Mouse (Mus musculus): ENCODE data around the gene 1500011B03Rik.
A peak's percentile ranks its signal among the peaks of the same experiment; 100 is the strongest.

1500011B03Rik gene

DNA sequence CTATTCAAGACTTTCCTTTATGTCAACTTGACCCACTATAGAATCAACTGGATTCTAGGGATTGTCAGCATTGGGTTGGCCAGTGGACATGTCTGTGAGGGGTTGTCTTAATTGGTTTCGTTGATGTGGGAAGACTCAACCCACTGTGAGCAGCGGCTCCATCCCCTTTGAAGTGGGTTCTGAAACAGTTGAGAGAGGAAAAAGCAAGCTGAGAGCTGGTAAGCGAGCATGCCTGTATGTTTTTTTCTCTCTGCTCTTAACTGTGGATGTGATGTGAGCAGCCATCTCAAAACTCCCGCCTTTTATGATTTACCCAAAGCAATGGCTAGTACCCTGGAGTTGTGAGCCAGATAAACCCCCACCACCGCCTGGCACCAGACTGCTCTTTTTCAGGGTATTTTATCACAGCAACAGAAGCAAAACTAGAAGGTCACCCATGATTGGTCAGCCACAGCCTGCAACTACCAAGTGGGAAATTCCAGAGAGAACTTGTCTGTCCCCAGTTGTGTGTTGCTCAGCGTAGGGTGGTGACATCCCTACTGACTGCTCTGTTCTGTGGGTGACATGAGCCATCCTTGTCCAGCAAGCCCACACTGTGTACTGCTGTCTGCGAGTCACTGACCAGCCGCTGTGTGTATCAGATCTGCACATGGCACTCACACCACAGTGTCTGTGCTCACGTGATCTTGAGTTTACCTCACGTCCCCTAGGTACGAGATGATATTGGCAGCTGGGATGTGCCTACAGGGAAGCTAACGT lies 39.7 kb downstream of the 1500011B03Rik start:
- peak in 1 of 2 experiments; percentile 35 for DNase-seq (ENCODE audit: low read depth in 2 of 2, low spot score in 2 of 2)

DNA sequence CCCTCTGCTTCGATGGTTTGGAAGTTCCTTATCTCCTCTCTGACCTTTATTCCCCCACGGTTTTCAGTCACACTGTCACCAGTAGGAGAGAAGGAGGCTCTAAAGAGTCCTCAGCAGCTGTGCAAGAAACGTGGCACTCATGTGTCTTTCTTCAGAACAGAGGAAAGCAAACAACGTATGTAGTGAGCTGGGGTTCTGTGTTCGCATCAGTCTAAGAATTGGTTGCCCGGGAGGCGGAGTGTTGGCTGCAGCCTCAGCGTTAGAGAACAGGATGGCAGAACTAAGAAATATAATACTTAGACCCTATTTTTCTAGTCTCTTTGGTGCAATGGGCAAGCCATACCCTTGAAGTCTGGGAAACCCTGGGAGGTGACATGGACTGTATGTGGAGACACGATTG lies 40.3 kb downstream of the 1500011B03Rik start:
- DNase-seq (ENCODE audit: low read depth in 2 of 2, low spot score in 2 of 2): no peak

DNA sequence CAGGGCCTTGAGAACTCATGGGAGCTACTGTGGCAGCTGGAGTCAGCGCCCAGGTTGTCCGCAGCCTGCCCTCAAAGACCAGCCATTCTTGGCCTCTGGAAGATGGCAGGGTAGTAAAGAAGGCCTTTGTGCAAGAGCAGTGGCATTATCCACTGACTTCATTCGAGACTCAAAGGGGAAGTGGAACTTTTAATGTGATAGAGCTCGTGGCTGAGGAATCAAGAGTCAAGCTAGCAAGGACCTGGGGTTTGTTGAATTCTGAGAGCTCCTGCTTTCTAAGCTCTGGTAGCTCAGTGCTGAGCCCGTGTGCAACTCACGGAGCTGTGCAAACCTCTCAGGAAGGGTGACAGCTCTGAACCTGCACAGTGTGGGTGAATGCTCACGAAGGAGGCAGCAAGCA lies 42.4 kb downstream of the 1500011B03Rik start:
- DNase-seq (ENCODE audit: low read depth in 2 of 2, low spot score in 2 of 2): no peak

DNA sequence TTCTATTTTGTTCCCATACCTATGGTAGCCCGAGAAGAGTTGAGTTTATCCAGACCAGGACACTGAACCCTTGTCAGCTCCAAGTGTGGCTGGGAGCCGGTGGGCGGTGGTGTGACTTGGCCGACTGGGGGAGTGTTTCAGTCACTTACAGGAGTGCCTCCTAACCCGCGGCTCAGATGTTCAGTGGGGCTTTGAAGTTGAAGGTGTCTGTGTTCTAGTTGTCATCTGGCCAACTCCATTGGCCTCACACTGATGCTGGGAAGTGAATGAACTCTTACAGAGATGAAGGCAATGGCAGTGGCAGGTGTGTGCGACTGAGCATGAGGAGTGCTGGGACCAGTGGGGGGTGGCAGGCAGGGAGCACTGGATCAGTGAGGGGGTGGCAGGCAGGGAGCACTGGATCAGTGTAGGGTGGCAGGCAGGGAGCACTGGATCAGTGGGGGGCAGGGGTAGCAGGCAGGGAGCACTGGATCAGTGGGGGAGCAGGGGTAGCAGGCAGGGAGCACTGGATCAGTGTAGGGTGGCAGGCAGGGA lies 43.2 kb downstream of the 1500011B03Rik start:
- DNase-seq (ENCODE audit: low read depth in 2 of 2, low spot score in 2 of 2): no peak

GRCm38 (mm10) chr5:114776174-114776573 lies 47.1 kb downstream of the 1500011B03Rik start:
- DNase-seq (ENCODE audit: low read depth in 2 of 2, low spot score in 2 of 2): no peak

DNA sequence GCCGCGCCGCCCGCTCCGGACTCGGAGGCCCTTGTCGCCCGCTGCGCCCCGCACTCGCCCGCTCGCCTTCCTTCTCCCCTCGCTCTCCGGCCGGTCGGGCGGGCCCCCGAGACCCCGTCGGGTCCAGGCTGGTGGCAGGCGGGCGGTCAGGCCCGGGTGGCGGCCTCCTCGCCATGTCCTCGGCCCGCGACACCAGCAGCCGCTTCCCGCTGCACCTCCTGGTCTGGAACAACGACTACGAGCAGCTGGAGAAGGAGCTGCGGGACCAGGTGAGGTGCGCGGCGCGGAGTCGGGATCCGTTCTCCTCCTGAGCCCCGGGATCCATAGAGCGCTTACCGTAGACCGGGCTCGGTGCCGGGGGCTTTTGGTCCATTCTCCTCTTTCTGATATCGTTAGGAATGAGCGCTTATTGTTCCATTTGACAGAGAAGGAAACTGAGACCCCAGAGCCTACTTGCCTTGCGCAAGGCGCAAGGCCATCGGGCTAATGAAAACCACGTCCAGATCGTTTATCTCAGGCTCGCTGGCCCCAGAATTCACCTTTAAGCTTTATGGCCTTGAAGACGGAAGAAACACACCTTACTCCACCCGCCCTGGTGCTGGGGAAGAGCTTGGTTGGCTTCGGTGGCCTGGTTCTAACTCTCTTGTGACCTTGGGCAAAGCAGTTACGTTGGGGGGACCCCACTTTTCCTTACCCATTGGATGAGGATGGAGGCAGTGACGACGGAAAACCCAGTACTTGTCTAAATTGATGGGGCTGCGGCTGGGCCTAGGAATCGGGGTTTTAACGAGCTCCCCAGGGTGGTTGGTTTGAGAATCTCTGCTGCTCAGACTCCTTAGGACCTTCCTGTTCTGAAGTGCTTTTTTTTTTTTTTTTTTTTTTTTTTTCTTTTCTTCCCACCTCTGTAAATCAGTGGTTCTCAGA lies 48.0 kb downstream of the 1500011B03Rik start, which contains the start of gene Git2:
Git2 (minus strand) TSS at position 462 of the 924 bp plus-strand sequence.
- peak; percentile 15 to 19 for DNase-seq (ENCODE audit: low read depth in 2 of 2, low spot score in 2 of 2)

- DNase-seq (ENCODE audit: low read depth in 2 of 2, low spot score in 2 of 2): peak; percentile 84 to 88
Measured at GRCm38 (mm10) chr5:114774403-114775051, 48.7 kb downstream of the 1500011B03Rik start, which contains the start of gene Ankrd13a. TSS of gene Ankrd13a (plus strand) at chr5:114774677.

DNA sequence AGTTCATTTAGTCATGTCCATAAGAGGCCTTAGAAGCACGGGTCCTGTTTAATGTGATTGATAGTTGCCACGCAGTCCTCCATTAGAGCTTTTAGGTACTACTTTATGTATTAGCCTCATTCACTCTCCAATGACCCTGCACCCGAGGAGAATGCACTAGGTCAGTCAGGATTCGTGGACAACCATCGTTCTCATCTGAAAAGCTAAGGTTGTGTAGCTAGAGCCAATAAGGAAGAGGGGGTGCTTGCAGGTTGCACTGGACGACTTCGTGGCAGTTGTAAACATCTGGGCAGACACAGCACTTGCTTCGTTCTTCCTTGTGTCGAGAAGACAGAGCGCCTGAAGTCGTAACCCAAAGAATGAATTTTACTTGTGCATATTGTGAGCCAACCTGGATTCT lies 49.5 kb downstream of the 1500011B03Rik start:
- no peak for DNase-seq (ENCODE audit: low read depth in 2 of 2, low spot score in 2 of 2)

GRCm38 (mm10) chr5:114773211-114773710 lies 50.0 kb downstream of the 1500011B03Rik start:
- peak; percentile 94 to 95 for DNase-seq (ENCODE audit: low read depth in 2 of 2, low spot score in 2 of 2)

DNA sequence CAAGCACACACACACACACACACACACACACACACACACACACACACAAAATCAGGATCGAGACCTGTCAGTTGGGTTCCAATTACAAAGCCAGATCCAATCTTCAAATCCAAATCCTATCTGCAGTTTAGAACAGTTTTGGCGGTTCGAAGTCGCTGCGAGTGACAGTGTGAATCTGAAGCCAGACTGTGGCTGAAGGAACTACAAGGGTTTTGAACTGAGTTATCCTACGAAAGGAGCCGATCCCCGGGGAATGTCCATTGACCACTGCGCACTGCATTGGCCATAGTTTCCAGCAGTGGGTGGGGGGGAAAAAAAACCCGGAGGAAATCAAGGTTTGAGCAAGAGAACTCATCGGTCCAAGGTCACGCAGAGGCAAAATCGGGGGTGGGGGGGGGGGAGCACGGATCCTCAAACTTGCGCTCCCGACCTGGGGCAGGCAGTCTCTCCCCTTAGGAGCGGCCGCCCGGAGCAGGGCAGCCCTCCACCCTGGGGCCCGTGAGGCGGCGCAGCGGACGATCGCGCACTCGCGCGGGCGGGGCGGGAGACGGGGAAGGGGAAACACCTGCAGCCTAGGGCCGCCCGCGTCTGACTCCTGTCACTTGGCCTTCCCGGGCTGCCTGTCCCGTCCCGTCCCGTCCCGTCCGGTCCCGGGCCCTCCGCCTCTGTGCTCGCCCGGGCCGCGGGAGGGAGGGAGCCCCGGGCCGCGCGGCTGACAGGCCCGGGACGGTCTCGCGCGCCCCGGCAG lies 50.6 kb downstream of the 1500011B03Rik start:
- DNase-seq (ENCODE audit: low read depth in 2 of 2, low spot score in 2 of 2): peak; percentile 26 to 43

DNA sequence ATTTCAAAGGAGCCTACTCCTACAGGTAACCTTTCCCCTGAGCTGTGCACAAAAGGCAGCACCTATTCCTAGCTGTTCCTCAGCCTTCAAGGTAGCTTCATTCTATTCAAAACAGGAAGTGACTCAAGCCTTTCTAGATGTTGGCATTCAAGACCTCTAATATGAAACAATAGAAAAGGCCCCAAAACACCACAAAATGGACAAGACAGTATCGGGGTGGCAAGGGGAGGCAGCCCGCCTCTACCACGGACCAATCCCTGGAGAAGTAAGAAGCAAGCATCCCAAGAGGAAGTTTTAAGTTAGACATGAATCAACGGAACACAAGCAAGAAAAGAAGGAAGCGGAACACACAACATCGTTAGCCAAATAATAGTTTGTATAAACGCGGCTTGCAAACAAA lies 51.5 kb downstream of the 1500011B03Rik start:
- peak in 1 of 2 experiments; percentile 8 for DNase-seq (ENCODE audit: low read depth in 2 of 2, low spot score in 2 of 2)

- DNase-seq (ENCODE audit: low read depth in 2 of 2, low spot score in 2 of 2): peak in 1 of 2 experiments; percentile 20
Measured at GRCm38 (mm10) chr5:114769786-114770185, 53.5 kb downstream of the 1500011B03Rik start.

GRCm38 (mm10) chr5:114767185-114767584 lies 56.1 kb downstream of the 1500011B03Rik start:
- no peak for DNase-seq (ENCODE audit: low read depth in 2 of 2, low spot score in 2 of 2)

DNA sequence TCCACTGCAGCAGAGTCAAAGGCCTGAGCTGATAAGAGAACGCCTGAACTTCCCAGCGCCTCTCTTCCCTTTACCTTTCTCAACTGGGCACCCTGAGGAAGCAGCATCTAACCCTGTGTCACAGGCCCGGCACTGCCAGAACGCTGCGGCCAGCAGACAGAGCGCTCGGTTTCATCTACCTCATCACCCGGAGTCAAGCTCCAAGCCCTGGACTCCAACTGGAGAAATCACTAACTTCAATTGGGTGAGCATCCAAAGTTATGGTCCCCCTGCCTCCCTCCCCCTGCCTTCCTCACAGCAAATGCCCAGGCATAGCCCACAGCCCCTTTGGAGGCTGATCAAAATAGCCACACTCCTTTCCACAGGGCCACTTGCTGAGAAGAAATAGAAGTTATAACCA lies 56.6 kb downstream of the 1500011B03Rik start:
- DNase-seq (ENCODE audit: low read depth in 2 of 2, low spot score in 2 of 2): no peak

DNA sequence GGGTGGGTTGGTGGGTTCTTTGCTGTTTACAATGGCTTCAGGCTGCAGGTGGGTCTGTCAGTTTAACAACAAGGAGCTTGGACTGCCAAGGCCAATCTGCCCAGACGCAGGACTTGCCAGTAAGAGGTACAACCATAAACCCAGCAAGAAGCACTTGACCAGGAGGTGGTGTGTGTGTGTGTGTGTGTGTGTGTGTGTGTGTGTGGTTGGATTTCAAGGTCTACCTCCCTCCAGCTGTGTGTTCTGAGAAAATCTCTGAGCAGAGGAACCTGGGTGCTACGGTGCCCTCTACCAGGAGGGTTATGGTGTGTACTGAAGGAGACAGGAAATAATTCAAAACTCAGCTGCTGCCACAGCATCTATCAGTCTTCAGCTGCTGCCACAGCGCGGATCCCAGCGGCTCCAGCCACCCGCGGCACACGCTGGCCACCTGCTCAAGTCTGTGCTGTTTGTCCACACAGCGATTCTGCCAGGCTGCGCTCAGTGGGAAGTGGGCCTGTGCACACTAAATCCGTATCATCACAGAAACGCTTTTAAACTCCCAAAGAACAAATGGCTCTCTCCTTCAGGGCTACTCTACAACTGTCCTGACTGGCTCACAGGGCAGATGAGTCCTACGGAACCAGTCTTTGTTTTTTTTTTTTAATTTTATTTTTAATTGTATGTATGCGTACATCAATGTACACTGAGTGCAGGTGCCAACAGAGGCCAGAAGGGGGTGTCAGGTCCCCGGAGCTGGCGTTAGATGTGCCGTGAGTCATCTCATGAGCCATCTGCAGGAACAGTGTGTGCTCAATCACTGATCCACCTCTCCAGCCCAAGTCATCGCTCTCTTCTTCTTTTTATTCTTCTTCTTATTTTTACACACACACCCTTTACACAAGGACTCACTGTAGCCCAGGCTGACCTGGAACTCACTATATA lies 58.2 kb downstream of the 1500011B03Rik start:
- peak in 1 of 2 experiments; percentile 20 for DNase-seq (ENCODE audit: low read depth in 2 of 2, low spot score in 2 of 2)

- no peak for DNase-seq (ENCODE audit: low read depth in 2 of 2, low spot score in 2 of 2)
Measured at GRCm38 (mm10) chr5:114761980-114762379, 61.3 kb downstream of the 1500011B03Rik start.

GRCm38 (mm10) chr5:114759536-114760090 lies 63.7 kb downstream of the 1500011B03Rik start:
- no peak for DNase-seq (ENCODE audit: low read depth in 2 of 2, low spot score in 2 of 2)

Measured in CD8-positive naive resting alpha-beta T cell, adult 2 months (primary cell).